Mouse (Mus musculus): ENCODE data around the gene Robo1.

DNA sequence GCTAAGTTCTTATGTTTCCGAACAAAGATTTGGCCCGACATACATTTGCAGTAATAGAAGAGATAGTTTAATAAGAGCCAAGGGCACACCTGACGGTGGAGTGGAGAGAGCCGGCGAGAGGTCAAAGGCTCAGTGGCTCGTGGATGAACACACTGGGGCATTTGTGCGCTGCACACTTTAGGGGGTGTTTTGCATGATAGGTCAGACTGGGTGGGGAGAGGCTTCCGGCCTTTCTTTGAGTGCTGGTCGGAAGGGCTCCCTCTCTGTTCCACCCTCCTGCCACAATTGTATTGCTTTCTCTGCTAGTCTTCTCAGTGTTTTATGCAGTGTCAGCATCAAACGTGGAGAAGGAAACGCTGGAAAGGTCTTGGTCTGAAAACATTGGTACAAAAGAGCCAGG is 392.2 kb downstream of the Robo1 start:
- TF ChIP-seq CTCF (conservative IDR thresholded peaks at IDR 0.05; ENCODE audit: insufficient read depth, insufficient read length, low read depth, low read length) (no peak), POLR2A (IDR thresholded peaks at IDR 0.05; ENCODE audit: low read depth, low read length) (no peak)
